Mouse (Mus musculus) inflammation-experienced regulatory T-cells, adult 6 months (primary cell): ENCODE measurements around the gene Nudt16l1. TPM values are rescaled to one million over a fixed set of nuclear protein-coding genes. Genes with fewer than 3 reads are reported as not detected.
A peak's percentile ranks its signal among the peaks of the same experiment; 100 is the strongest.

ENCODE experiments used
- ATAC-seq: one replicate; pipeline ENCODE4 v1.8.0; 2017
- polyA plus RNA-seq, 3 experiments: library from polyadenylated mRNA; unstranded; fragments of 100-300 nt; shearing (Covaris generic); gene quantifications; one replicate each; pipeline ENCODE4 v1.2.1; 2017

Gene Nudt16l1
- polyA plus RNA-seq, 3 experiments from 2014 or later = 81.2 to 97.1 (median 91.3) TPM

GRCm38 (mm10) chr16:4913783-4914735, 24.5 kb upstream of the Nudt16l1 start:
- ATAC-seq = peak; percentile 89

GRCm38 (mm10) chr16:4915931-4916330, 22.6 kb upstream of the Nudt16l1 start:
- no peak for ATAC-seq

GRCm38 (mm10) chr16:4916608-4917007, 22.0 kb upstream of the Nudt16l1 start:
- ATAC-seq = no peak

- ATAC-seq = no peak
These were observed 18.0 kb upstream of the Nudt16l1 start for GRCm38 (mm10) chr16:4920556-4920955.

- no peak for ATAC-seq
These were observed 16.1 kb upstream of the Nudt16l1 start for GRCm38 (mm10) chr16:4922481-4922880.

GRCm38 (mm10) chr16:4923996-4924395, 14.6 kb upstream of the Nudt16l1 start:
- no peak for ATAC-seq

- ATAC-seq = no peak
These were observed 10.6 kb upstream of the Nudt16l1 start for GRCm38 (mm10) chr16:4927967-4928366.

- no peak for ATAC-seq
These were observed 10.1 kb upstream of the Nudt16l1 start for GRCm38 (mm10) chr16:4928474-4928873.

- ATAC-seq = no peak
These were observed 6.1 kb upstream of the Nudt16l1 start for GRCm38 (mm10) chr16:4932429-4932828.

GRCm38 (mm10) chr16:4935430-4935829, 3.1 kb upstream of the Nudt16l1 start:
- no peak for ATAC-seq

GRCm38 (mm10) chr16:4935931-4936703, 2.4 kb upstream of the Nudt16l1 start:
- ATAC-seq = no peak

GRCm38 (mm10) chr16:4937351-4938190, 990 bp upstream of the Nudt16l1 start:
- ATAC-seq = no peak

GRCm38 (mm10) chr16:4938989-4939388, 428 bp downstream of the Nudt16l1 start:
- ATAC-seq = peak; percentile 97

GRCm38 (mm10) chr16:4939412-4939811, 851 bp downstream of the Nudt16l1 start:
- peak; percentile 11 for ATAC-seq

- ATAC-seq = no peak
These were observed 1.8 kb downstream of the Nudt16l1 start for GRCm38 (mm10) chr16:4940311-4940850.

GRCm38 (mm10) chr16:4941016-4941415, 2.5 kb downstream of the Nudt16l1 start:
- no peak for ATAC-seq

GRCm38 (mm10) chr16:4942868-4943267, 4.3 kb downstream of the Nudt16l1 start:
- no peak for ATAC-seq

GRCm38 (mm10) chr16:4943431-4943830, 4.9 kb downstream of the Nudt16l1 start:
- no peak for ATAC-seq

GRCm38 (mm10) chr16:4945415-4945814, 6.9 kb downstream of the Nudt16l1 start:
- no peak for ATAC-seq

GRCm38 (mm10) chr16:4946155-4946554, 7.6 kb downstream of the Nudt16l1 start:
- ATAC-seq = no peak

GRCm38 (mm10) chr16:4947378-4947777, 8.8 kb downstream of the Nudt16l1 start:
- no peak for ATAC-seq

- ATAC-seq = no peak
These were observed 18.0 kb downstream of the Nudt16l1 start for GRCm38 (mm10) chr16:4956609-4957008.
